Mouse (Mus musculus) liver, adult 2 months (tissue): ENCODE data around the gene Tmem247.
A peak's percentile ranks its signal among the peaks of the same experiment; 100 is the strongest.

Experiments
- CTCF ChIP-seq: fragments of 200-500 bp; IDR thresholded peaks from 2 replicates; pipeline ENCODE4 v1.5.1; 2011; ENCODE audit warnings: low read depth, low read length, control low read depth
- POLR2A ChIP-seq: fragments of 200-500 bp; IDR thresholded peaks from 2 replicates; pipeline ENCODE4 v1.6.1; 2011; ENCODE audit warnings: low read length, control low read depth; ENCODE audit not compliant: insufficient read depth; ENCODE audit errors: extremely low read depth

DNA sequence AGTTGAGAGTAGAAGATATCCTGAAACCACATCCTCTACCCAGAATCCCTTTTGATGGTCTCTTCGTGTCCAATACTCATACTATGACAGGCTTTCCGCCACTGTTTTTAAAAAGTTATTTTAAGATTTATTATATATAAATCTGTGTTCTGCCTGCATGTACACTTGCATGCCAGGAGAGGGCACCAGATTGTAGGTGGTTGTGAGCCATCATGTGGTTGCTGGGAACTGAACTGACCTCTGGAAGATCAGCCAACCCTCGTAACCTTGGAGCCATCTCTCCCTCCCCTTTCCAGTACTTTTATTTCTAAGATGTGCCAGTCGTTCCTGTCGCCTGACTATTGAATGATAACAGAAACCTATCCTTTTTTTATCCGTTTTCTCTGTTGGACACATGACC lies 1.6 kb downstream of the Tmem247 start:
- peak; percentile 68 for TF ChIP-seq CTCF
- no peak for TF ChIP-seq POLR2A
